In genomic region chr2:44594276-44594675, GRCm38 (mm10) we compare ENCODE assay signal across 27 mouse cellular contexts.
"Had no signal": no experiment of that assay in that cellular context is flagged by ENCODE, and none has a peak within 500 bp of the region (broad histone marks: within the 10 kb centered on the region; RNA-seq: fewer than 3 reads in every experiment).

No protein-coding gene starts in this region.

- H3K4me3 ChIP-seq: embryonic facial prominence, embryonic 12.5 days; embryonic facial prominence, embryonic 13.5 days; embryonic facial prominence, embryonic 15.5 days; erythroblast, embryonic 14.5 days; forebrain, embryonic 10.5 days; forebrain, embryonic 12.5 days; forebrain, embryonic 13.5 days; forebrain, embryonic 15.5 days; gastrocnemius, adult 2 months; heart, adult 2 months had no signal

- H3K4me2 ChIP-seq: embryonic facial prominence, embryonic 12.5 days; embryonic facial prominence, embryonic 13.5 days; embryonic facial prominence, embryonic 15.5 days; forebrain, embryonic 12.5 days; forebrain, embryonic 13.5 days; forebrain, embryonic 15.5 days had no signal

- H3K9me3 ChIP-seq: embryonic facial prominence, embryonic 12.5 days; embryonic facial prominence, embryonic 13.5 days; embryonic facial prominence, embryonic 15.5 days; forebrain, embryonic 10.5 days; forebrain, embryonic 12.5 days; forebrain, embryonic 13.5 days; forebrain, embryonic 15.5 days had no signal

- H3K27ac ChIP-seq: embryonic facial prominence, embryonic 12.5 days; embryonic facial prominence, embryonic 13.5 days; embryonic facial prominence, embryonic 15.5 days; forebrain, embryonic 10.5 days; forebrain, embryonic 12.5 days; forebrain, embryonic 13.5 days; forebrain, embryonic 15.5 days; gastrocnemius, adult 2 months; heart, adult 2 months had no signal

- H3K36me3 ChIP-seq: embryonic facial prominence, embryonic 12.5 days; embryonic facial prominence, embryonic 13.5 days; embryonic facial prominence, embryonic 15.5 days; forebrain, embryonic 10.5 days; forebrain, embryonic 12.5 days; forebrain, embryonic 15.5 days had no signal

- H3K27me3 ChIP-seq: embryonic facial prominence, embryonic 12.5 days; embryonic facial prominence, embryonic 13.5 days; embryonic facial prominence, embryonic 15.5 days; forebrain, embryonic 12.5 days; forebrain, embryonic 13.5 days; forebrain, embryonic 15.5 days had no signal

- DNase-seq: cerebellum, adult 2 months; cerebellum, adult 8-10 months; cerebellum, adult 9-10 months; cerebellum, adult 9-11 months; cerebellum, postnatal 14 days; cerebellum, postnatal 25 days; cerebellum, postnatal 36 days; embryo, embryonic 11 days; forebrain, postnatal 0 days; gastrocnemius, adult 2 months; gastrocnemius, postnatal 10 days; gastrocnemius, postnatal 14 days; gastrocnemius, postnatal 25 days; gastrocnemius, postnatal 36 days; heart, adult 11 months; heart, adult 18-20 months; heart, adult 2 months had no signal

- H3K4me1 ChIP-seq: forebrain, embryonic 10.5 days; forebrain, embryonic 12.5 days; forebrain, embryonic 13.5 days; forebrain, embryonic 15.5 days had no signal

- ATAC-seq: forebrain, embryonic 13.5 days; forebrain, embryonic 14.5 days; forebrain, embryonic 15.5 days; forebrain, embryonic 16.5 days; forebrain, postnatal 0 days had no signal

- H3K9ac ChIP-seq: embryonic facial prominence, embryonic 12.5 days; embryonic facial prominence, embryonic 13.5 days; embryonic facial prominence, embryonic 15.5 days; forebrain, embryonic 12.5 days; forebrain, embryonic 13.5 days; forebrain, embryonic 15.5 days; forebrain, postnatal 0 days had no signal
